Mouse (Mus musculus): ENCODE measurements around the gene Fam131c. TPM values are rescaled to one million over a fixed set of nuclear protein-coding genes. Genes with fewer than 3 reads are reported as not detected.

Gene Fam131c
- total and polyA plus RNA-seq, 2 experiments = 0.46 to 10.3 TPM

DNA sequence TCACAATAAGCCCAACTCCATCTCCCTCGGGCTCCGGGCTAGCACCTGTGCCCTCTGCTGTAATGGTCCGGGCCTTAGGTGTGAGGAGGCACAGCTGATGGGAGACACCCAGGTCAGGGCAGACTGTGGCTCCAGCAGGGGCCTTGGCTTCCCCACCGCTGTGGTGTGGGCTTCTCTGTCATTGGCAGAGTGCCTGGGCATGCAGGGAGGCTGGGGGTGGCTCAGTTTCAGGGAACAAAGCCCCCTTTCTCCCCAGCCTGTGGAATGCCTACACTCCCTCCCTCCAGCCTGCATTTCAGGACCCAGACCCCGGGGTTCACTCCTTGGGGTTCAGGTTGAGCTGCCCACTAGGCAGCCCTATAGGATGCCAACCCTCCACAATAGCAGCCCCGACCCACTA lies 31.8 kb upstream of the Fam131c start:
- H3K36me3 ChIP-seq (ENCODE audit: control insufficient read depth, insufficient read depth, low read length) = no peaks in the 10 kb centered on the region
- TF ChIP-seq POLR2A (IDR thresholded peaks at IDR 0.05; ENCODE audit: extremely low read depth, insufficient read depth, low read length) (no peak), CTCF (IDR thresholded peaks at IDR 0.05; ENCODE audit: low read depth, low read length) (no peak)
- peaks cover 6% of the 10 kb centered on the region for H3K4me1 ChIP-seq (ENCODE audit: control insufficient read depth, insufficient read depth, low read length)
- H3K4me3 ChIP-seq (ENCODE audit: insufficient read depth, low read depth, low read length) = no peak overlapping the region
- H3K9ac ChIP-seq (ENCODE audit: low read depth, low read length) = no peak overlapping the region
- H3K27ac ChIP-seq (replicated peaks; ENCODE audit: insufficient read depth, low read depth, low read length) = no peak overlapping the region
- no peak for DNase-seq (ENCODE audit: extremely low read depth, low read depth, low spot score)
- no peaks in the 10 kb centered on the region for H3K79me2 ChIP-seq (ENCODE audit: control insufficient read depth, insufficient read depth, low read length)
- WGBS = 88% methylated on average over 6 of the region's 6 CpGs
- no peaks in the 10 kb centered on the region for H3K27me3 ChIP-seq (ENCODE audit: control insufficient read depth, insufficient read depth, low read length)

DNA sequence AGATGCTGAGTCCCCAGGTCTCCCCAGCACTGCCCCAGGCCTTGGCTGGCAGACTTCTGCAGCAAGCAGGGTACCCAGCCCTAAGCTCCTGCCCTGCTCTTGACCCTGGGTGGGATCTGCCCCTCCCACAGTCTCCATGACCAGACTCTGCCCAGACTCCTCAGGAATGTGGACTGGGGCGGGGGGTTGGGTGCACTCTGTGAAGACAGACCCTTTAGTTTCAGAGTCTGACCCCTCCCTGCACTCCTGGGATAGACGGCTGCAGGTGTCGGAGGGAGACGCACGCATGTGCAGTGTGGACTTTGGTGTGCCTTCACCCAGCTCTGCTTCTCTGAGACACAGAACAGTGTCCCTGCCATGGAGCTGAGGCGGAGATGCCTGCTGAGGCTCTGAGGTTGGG lies 30.0 kb upstream of the Fam131c start:
- TF ChIP-seq POLR2A (IDR thresholded peaks at IDR 0.05; ENCODE audit: extremely low read depth, insufficient read depth, low read length) (no peak), CTCF (IDR thresholded peaks at IDR 0.05; ENCODE audit: low read depth, low read length) (no peak)
- WGBS = 92% methylated on average over 6 of the region's 6 CpGs
- Histone ChIP-seq H3K27me3 (ENCODE audit: control insufficient read depth, insufficient read depth, low read length) (no peaks in the 10 kb centered on the region), H3K36me3 (ENCODE audit: control insufficient read depth, insufficient read depth, low read length) (no peaks in the 10 kb centered on the region), H3K4me3 (ENCODE audit: insufficient read depth, low read depth, low read length) (no peak overlapping the region), H3K27ac (replicated peaks; ENCODE audit: insufficient read depth, low read depth, low read length) (no peak overlapping the region), H3K79me2 (ENCODE audit: control insufficient read depth, insufficient read depth, low read length) (no peaks in the 10 kb centered on the region), H3K4me1 (ENCODE audit: control insufficient read depth, insufficient read depth, low read length) (no peaks in the 10 kb centered on the region), H3K9ac (ENCODE audit: low read depth, low read length) (no peak overlapping the region)
- no peak for DNase-seq (ENCODE audit: extremely low read depth, low read depth, low spot score)

DNA sequence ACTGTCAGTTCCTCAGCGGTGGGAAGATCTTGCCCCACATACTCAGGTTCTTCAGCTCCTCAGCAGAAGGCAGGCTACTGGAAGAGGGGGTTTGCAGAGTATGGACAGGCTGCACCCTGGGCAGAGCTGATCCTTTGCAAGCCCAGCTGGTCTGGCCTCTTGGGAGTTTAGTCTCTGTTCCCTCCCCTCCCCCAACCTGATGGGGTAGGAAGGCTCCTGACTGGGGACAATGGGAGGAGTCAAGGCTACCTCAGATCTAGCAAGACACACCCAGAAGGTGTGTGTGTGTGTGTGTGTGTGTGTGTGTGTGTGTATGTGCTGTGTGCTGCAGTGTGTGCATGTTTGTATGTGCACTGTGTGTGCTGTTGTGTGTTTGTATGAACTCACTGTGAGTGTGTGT lies 29.2 kb upstream of the Fam131c start:
- Histone ChIP-seq H3K36me3 (ENCODE audit: control insufficient read depth, insufficient read depth, low read length) (no peaks in the 10 kb centered on the region), H3K4me1 (ENCODE audit: control insufficient read depth, insufficient read depth, low read length) (no peaks in the 10 kb centered on the region), H3K4me3 (ENCODE audit: insufficient read depth, low read depth, low read length) (no peak overlapping the region), H3K27ac (replicated peaks; ENCODE audit: insufficient read depth, low read depth, low read length) (no peak overlapping the region), H3K9ac (ENCODE audit: low read depth, low read length) (no peak overlapping the region), H3K27me3 (ENCODE audit: control insufficient read depth, insufficient read depth, low read length) (no peaks in the 10 kb centered on the region), H3K79me2 (ENCODE audit: control insufficient read depth, insufficient read depth, low read length) (no peaks in the 10 kb centered on the region)
- 68% methylated on average over 1 of the region's 1 CpGs for WGBS
- no peak for DNase-seq (ENCODE audit: extremely low read depth, low read depth, low spot score)
- TF ChIP-seq POLR2A (IDR thresholded peaks at IDR 0.05; ENCODE audit: extremely low read depth, insufficient read depth, low read length) (no peak), CTCF (IDR thresholded peaks at IDR 0.05; ENCODE audit: low read depth, low read length) (no peak)

DNA sequence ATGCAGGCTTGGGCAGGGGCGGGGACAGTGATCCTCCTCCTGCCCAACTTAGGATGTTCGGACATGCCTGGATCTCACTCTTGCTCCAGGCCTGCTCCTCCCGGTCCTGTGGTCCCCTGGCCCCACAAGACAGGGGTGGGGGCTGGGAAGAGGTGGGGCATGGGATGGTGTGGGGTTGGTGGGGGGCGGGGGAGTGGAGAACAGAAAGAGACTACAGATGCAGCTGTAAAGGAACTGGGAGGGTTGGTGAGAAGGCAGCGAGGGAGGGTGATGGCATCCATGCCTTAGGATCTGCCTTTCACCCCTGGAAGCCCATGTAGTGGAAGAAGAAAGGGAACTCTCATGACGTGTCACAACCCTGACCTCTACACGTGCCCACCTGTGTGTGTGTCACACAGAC lies 26.5 kb upstream of the Fam131c start:
- no peak overlapping the region for H3K4me3 ChIP-seq (ENCODE audit: insufficient read depth, low read depth, low read length)
- TF ChIP-seq CTCF (IDR thresholded peaks at IDR 0.05; ENCODE audit: low read depth, low read length) = no peak
- no peak overlapping the region for H3K9ac ChIP-seq (ENCODE audit: low read depth, low read length)
- H3K4me1 ChIP-seq (ENCODE audit: control insufficient read depth, insufficient read depth, low read length) = no peaks in the 10 kb centered on the region
- H3K36me3 ChIP-seq (ENCODE audit: control insufficient read depth, insufficient read depth, low read length) = no peaks in the 10 kb centered on the region
- DNase-seq (ENCODE audit: extremely low read depth, low read depth, low spot score) = no peak
- no peaks in the 10 kb centered on the region for H3K27me3 ChIP-seq (ENCODE audit: control insufficient read depth, insufficient read depth, low read length)
- 91% methylated on average over 7 of the region's 7 CpGs for WGBS
- no peak overlapping the region for H3K27ac ChIP-seq (replicated peaks; ENCODE audit: insufficient read depth, low read depth, low read length)
- H3K79me2 ChIP-seq (ENCODE audit: control insufficient read depth, insufficient read depth, low read length) = no peaks in the 10 kb centered on the region

DNA sequence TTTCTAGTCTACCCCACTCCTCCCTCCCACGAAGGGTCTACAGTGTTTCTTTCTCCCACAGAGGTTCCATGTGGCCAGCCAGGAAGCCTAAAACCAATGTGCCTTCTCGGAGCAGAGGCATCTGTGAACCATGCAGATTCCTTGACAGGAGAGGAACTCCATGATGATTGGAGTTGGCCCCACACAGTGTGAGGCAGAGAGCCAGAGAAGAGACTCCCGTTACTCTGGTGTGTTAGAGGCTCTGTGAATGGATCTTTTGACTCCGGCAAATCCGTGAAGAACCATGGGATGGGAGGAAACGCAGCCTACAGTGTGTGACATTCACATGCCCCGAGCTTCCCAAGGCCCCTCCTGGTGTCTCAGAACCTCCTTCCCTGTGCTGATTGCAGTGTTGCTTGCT lies 24.5 kb upstream of the Fam131c start:
- TF ChIP-seq POLR2A (IDR thresholded peaks at IDR 0.05; ENCODE audit: extremely low read depth, insufficient read depth, low read length) (no peak), CTCF (IDR thresholded peaks at IDR 0.05; ENCODE audit: low read depth, low read length) (no peak)
- Histone ChIP-seq H3K4me1 (ENCODE audit: control insufficient read depth, insufficient read depth, low read length) (peaks cover 8% of the 10 kb centered on the region), H3K36me3 (ENCODE audit: control insufficient read depth, insufficient read depth, low read length) (no peaks in the 10 kb centered on the region), H3K27me3 (ENCODE audit: control insufficient read depth, insufficient read depth, low read length) (no peaks in the 10 kb centered on the region), H3K27ac (replicated peaks; ENCODE audit: insufficient read depth, low read depth, low read length) (no peak overlapping the region), H3K79me2 (ENCODE audit: control insufficient read depth, insufficient read depth, low read length) (no peaks in the 10 kb centered on the region), H3K9ac (ENCODE audit: low read depth, low read length) (no peak overlapping the region), H3K4me3 (ENCODE audit: insufficient read depth, low read depth, low read length) (no peak overlapping the region)
- 87% methylated on average over 7 of the region's 7 CpGs for WGBS
- DNase-seq (ENCODE audit: extremely low read depth, low read depth, low spot score) = no peak

DNA sequence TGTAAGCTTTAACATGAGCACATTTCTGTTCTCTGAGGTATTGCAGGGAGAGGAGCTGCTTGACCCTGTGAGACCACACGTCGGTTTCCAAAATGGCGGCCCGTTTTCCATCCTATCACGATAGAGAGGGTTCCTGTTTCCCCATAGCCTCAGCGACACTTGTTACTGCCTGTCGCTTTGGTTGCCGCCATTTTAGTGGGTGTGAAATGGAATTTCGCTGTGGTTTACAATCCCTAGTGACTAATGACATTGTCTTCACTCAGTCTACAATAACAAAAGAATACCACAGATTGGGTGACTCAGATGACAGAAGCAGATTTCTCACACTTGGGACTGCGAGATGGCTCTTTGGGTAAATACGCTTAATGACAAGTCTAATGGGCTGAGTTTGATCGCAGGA lies 22.8 kb upstream of the Fam131c start:
- DNase-seq (ENCODE audit: extremely low read depth, low read depth, low spot score) = no peak
- no peak for TF ChIP-seq CTCF (IDR thresholded peaks at IDR 0.05; ENCODE audit: low read depth, low read length)
- Histone ChIP-seq H3K36me3 (ENCODE audit: control insufficient read depth, insufficient read depth, low read length) (no peaks in the 10 kb centered on the region), H3K9ac (ENCODE audit: low read depth, low read length) (no peak overlapping the region), H3K79me2 (ENCODE audit: control insufficient read depth, insufficient read depth, low read length) (no peaks in the 10 kb centered on the region), H3K4me1 (ENCODE audit: control insufficient read depth, insufficient read depth, low read length) (peaks cover 8% of the 10 kb centered on the region), H3K27me3 (ENCODE audit: control insufficient read depth, insufficient read depth, low read length) (no peaks in the 10 kb centered on the region), H3K4me3 (ENCODE audit: insufficient read depth, low read depth, low read length) (no peak overlapping the region), H3K27ac (replicated peaks; ENCODE audit: insufficient read depth, low read depth, low read length) (no peak overlapping the region)
- 93% methylated on average over 12 of the region's 12 CpGs for WGBS

Measured in liver, adult 2 months (tissue).